Mouse (Mus musculus) olfactory bulb, adult 2 months (tissue): ENCODE data around the gene Tipin.

Source experiments
- CTCF ChIP-seq: fragments of 200-500 bp; IDR thresholded peaks from 2 replicates; pipeline ENCODE4 v1.5.1; 2012; ENCODE audit warnings: low read depth, mild to moderate bottlenecking, low read length, moderate library complexity; ENCODE audit not compliant: insufficient read depth
- POLR2A ChIP-seq: fragments of 200-500 bp; IDR thresholded peaks from 2 replicates; pipeline ENCODE4 v1.6.1; 2012; ENCODE audit warnings: mild to moderate bottlenecking, low read depth, low read length, moderate library complexity; ENCODE audit not compliant: insufficient read depth

DNA sequence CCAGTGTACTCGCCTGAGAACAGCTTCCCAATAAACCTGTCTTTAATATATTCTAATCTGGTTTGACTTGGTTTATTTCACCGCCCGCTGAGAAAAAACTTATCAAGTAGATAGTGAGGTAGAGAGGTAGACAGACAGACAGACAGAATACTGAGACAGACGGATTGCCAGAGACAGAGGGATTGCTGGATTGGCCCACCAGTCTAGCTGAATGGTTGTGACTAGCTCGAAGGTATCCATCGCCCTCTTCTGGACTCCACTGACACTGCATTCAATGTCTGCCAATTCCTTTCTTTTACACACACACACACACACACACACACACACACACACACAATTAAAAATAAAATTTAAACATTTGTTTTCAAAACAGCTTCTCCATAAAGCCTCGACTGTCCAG, 8.8 kb upstream of the Tipin start:
- TF ChIP-seq CTCF (no peak), POLR2A (no peak)
